Mouse (Mus musculus): ENCODE results near the gene Lrrc4b. TPM values are rescaled to one million over a fixed set of nuclear protein-coding genes. Genes with fewer than 3 reads are reported as not detected.

Lrrc4b gene
- polyA plus RNA-seq, 1 experiment = 0.46 TPM

- TF ChIP-seq POLR2A (IDR thresholded peaks at IDR 0.05; ENCODE audit: control insufficient read depth, low read depth, low read length) (no peak), CTCF (IDR thresholded peaks at IDR 0.05; ENCODE audit: control insufficient read depth, insufficient read depth, insufficient replicate concordance, low read depth, low read length) (no peak)
- H3K27me3 ChIP-seq (ENCODE audit: control insufficient read depth, insufficient read depth, low read length) = no peaks in the 10 kb centered on the region
- no peak overlapping the region for H3K4me3 ChIP-seq (ENCODE audit: control insufficient read depth, low read depth, low read length)
- peaks cover 11% of the 10 kb centered on the region for H3K4me1 ChIP-seq (ENCODE audit: control insufficient read depth, insufficient read depth, low read length)
- no peaks in the 10 kb centered on the region for H3K36me3 ChIP-seq (ENCODE audit: control insufficient read depth, insufficient read depth, low read length)
- no peak overlapping the region for H3K27ac ChIP-seq (ENCODE audit: control insufficient read depth, insufficient read depth, low read depth, low read length)
Observed at GRCm38 (mm10) chr7:44393284-44393683, 35.5 kb upstream of the Lrrc4b start.

DNA sequence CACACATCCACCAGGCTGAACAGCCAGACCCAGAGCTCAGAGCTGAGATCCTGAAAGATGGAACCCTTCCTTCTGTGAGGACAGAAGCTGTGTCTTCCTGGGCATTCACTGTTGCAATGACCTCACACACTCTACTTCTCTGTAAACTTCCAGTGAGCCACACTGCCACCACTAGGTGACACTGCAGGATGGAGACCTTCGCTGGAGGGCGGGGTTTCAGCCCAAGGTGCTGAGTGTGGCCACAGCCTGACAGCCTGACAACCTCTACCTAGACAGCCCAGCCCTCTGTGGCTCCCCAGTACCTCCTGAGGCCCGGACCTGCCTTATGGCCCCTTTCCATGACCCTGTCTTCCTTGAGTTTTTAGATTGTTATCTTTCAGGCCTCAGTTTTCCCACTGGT lies 30.2 kb upstream of the Lrrc4b start:
- Histone ChIP-seq H3K27me3 (ENCODE audit: control insufficient read depth, insufficient read depth, low read length) (no peaks in the 10 kb centered on the region), H3K4me1 (ENCODE audit: control insufficient read depth, insufficient read depth, low read length) (peaks cover 11% of the 10 kb centered on the region), H3K27ac (ENCODE audit: control insufficient read depth, insufficient read depth, low read depth, low read length) (no peak overlapping the region), H3K4me3 (ENCODE audit: control insufficient read depth, low read depth, low read length) (no peak overlapping the region), H3K36me3 (ENCODE audit: control insufficient read depth, insufficient read depth, low read length) (no peaks in the 10 kb centered on the region)
- TF ChIP-seq CTCF (IDR thresholded peaks at IDR 0.05; ENCODE audit: control insufficient read depth, insufficient read depth, insufficient replicate concordance, low read depth, low read length) (peak; percentile 14; the same call in 1 of the 2 replicates), POLR2A (IDR thresholded peaks at IDR 0.05; ENCODE audit: control insufficient read depth, low read depth, low read length) (no peak)

- Histone ChIP-seq H3K27me3 (ENCODE audit: control insufficient read depth, insufficient read depth, low read length) (no peaks in the 10 kb centered on the region), H3K4me1 (ENCODE audit: control insufficient read depth, insufficient read depth, low read length) (peaks cover 4% of the 10 kb centered on the region), H3K36me3 (ENCODE audit: control insufficient read depth, insufficient read depth, low read length) (no peaks in the 10 kb centered on the region), H3K4me3 (ENCODE audit: control insufficient read depth, low read depth, low read length) (no peak overlapping the region), H3K27ac (ENCODE audit: control insufficient read depth, insufficient read depth, low read depth, low read length) (no peak overlapping the region)
- TF ChIP-seq CTCF (IDR thresholded peaks at IDR 0.05; ENCODE audit: control insufficient read depth, insufficient read depth, insufficient replicate concordance, low read depth, low read length) (no peak), POLR2A (IDR thresholded peaks at IDR 0.05; ENCODE audit: control insufficient read depth, low read depth, low read length) (no peak)
Observed at GRCm38 (mm10) chr7:44401673-44402072, 27.1 kb upstream of the Lrrc4b start.

GRCm38 (mm10) chr7:44405346-44406014 lies 23.3 kb upstream of the Lrrc4b start:
- no peaks in the 10 kb centered on the region for H3K27me3 ChIP-seq (ENCODE audit: control insufficient read depth, insufficient read depth, low read length)
- TF ChIP-seq POLR2A (IDR thresholded peaks at IDR 0.05; ENCODE audit: control insufficient read depth, low read depth, low read length) (peak; percentile 56; the same call in 1 of the 2 replicates), CTCF (IDR thresholded peaks at IDR 0.05; ENCODE audit: control insufficient read depth, insufficient read depth, insufficient replicate concordance, low read depth, low read length) (no peak)
- no peaks in the 10 kb centered on the region for H3K36me3 ChIP-seq (ENCODE audit: control insufficient read depth, insufficient read depth, low read length)
- 0 out of 2 replicates have a peak overlapping the region, but pooled peaks have one; percentile 34 for H3K27ac ChIP-seq (ENCODE audit: control insufficient read depth, insufficient read depth, low read depth, low read length)
- peaks cover 4% of the 10 kb centered on the region for H3K4me1 ChIP-seq (ENCODE audit: control insufficient read depth, insufficient read depth, low read length)
- peak overlapping the region; percentile 83 for H3K4me3 ChIP-seq (ENCODE audit: control insufficient read depth, low read depth, low read length)

DNA sequence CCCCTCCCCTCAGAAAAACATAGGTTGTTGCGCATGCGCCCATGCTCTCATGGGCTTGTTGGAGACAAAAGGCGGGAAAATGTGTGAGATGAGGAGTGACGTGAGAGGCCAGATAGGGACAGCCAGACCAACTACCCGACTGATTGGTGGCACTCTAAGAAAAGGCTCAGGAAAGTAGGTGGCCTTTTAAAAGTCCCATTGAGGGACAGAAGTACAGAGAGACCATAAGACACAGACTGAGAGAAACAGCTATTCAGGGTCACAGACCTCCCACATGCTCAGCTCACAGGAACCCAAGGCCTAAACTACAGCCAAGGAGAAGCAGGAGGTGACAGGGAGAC lies 22.8 kb upstream of the Lrrc4b start:
- Histone ChIP-seq H3K4me1 (ENCODE audit: control insufficient read depth, insufficient read depth, low read length) (peaks cover 4% of the 10 kb centered on the region), H3K36me3 (ENCODE audit: control insufficient read depth, insufficient read depth, low read length) (no peaks in the 10 kb centered on the region), H3K27me3 (ENCODE audit: control insufficient read depth, insufficient read depth, low read length) (no peaks in the 10 kb centered on the region), H3K4me3 (ENCODE audit: control insufficient read depth, low read depth, low read length) (peak overlapping the region; percentile 71), H3K27ac (ENCODE audit: control insufficient read depth, insufficient read depth, low read depth, low read length) (no peak overlapping the region)
- TF ChIP-seq CTCF (IDR thresholded peaks at IDR 0.05; ENCODE audit: control insufficient read depth, insufficient read depth, insufficient replicate concordance, low read depth, low read length) (no peak), POLR2A (IDR thresholded peaks at IDR 0.05; ENCODE audit: control insufficient read depth, low read depth, low read length) (no peak)

DNA sequence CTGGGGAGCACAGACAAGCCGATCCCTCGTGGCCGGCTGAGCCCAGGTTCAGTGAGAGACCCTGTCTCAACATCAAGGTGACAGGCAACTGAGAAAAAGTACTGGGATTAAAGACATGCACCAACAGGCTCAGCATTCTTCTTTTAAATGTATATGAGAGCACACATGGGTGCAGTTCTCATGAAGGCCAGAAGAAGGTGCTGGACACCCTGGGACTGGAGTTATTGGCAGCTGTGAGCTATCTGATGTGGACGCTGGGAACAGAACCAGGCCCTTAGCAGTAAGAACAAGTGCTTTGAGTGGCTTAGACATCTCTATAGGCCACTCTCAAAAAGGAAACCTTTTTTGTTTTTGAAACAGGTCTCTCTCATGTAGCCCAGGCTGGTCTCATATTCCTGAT lies 17.7 kb upstream of the Lrrc4b start:
- H3K36me3 ChIP-seq (ENCODE audit: control insufficient read depth, insufficient read depth, low read length) = no peaks in the 10 kb centered on the region
- no peak for TF ChIP-seq POLR2A (IDR thresholded peaks at IDR 0.05; ENCODE audit: control insufficient read depth, low read depth, low read length)
- TF ChIP-seq CTCF (IDR thresholded peaks at IDR 0.05; ENCODE audit: control insufficient read depth, insufficient read depth, insufficient replicate concordance, low read depth, low read length) = no peak
- H3K27me3 ChIP-seq (ENCODE audit: control insufficient read depth, insufficient read depth, low read length) = no peaks in the 10 kb centered on the region
- H3K27ac ChIP-seq (ENCODE audit: control insufficient read depth, insufficient read depth, low read depth, low read length) = no peak overlapping the region
- no peak overlapping the region for H3K4me3 ChIP-seq (ENCODE audit: control insufficient read depth, low read depth, low read length)
- H3K4me1 ChIP-seq (ENCODE audit: control insufficient read depth, insufficient read depth, low read length) = peaks cover under 1% of the 10 kb centered on the region

DNA sequence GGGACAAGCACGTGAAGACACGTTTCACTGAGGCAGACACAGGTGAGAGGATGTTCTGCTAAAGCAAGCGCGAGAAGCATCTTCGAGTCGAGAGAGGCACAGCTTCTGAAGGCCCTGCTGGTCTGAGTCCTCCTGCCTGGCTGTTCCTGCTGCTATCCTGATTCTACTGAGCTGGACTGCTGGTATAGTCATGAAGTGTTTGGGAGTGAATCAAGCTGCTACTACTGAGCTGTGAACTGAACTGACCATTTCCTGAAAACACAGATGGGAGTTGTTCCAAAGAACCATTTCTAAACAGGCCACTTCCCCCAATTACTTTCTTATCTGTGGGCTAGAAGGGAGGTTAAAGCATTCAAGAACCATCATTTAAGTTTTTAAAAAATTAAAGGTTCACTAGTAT lies 15.5 kb upstream of the Lrrc4b start:
- Histone ChIP-seq H3K4me3 (ENCODE audit: control insufficient read depth, low read depth, low read length) (no peak overlapping the region), H3K27me3 (ENCODE audit: control insufficient read depth, insufficient read depth, low read length) (no peaks in the 10 kb centered on the region), H3K27ac (ENCODE audit: control insufficient read depth, insufficient read depth, low read depth, low read length) (no peak overlapping the region), H3K4me1 (ENCODE audit: control insufficient read depth, insufficient read depth, low read length) (no peaks in the 10 kb centered on the region), H3K36me3 (ENCODE audit: control insufficient read depth, insufficient read depth, low read length) (no peaks in the 10 kb centered on the region)
- TF ChIP-seq CTCF (IDR thresholded peaks at IDR 0.05; ENCODE audit: control insufficient read depth, insufficient read depth, insufficient replicate concordance, low read depth, low read length) (no peak), POLR2A (IDR thresholded peaks at IDR 0.05; ENCODE audit: control insufficient read depth, low read depth, low read length) (no peak)

Data from testis, adult 2 months (tissue).